Mouse (Mus musculus): ENCODE data around the gene Syt13.

DNA sequence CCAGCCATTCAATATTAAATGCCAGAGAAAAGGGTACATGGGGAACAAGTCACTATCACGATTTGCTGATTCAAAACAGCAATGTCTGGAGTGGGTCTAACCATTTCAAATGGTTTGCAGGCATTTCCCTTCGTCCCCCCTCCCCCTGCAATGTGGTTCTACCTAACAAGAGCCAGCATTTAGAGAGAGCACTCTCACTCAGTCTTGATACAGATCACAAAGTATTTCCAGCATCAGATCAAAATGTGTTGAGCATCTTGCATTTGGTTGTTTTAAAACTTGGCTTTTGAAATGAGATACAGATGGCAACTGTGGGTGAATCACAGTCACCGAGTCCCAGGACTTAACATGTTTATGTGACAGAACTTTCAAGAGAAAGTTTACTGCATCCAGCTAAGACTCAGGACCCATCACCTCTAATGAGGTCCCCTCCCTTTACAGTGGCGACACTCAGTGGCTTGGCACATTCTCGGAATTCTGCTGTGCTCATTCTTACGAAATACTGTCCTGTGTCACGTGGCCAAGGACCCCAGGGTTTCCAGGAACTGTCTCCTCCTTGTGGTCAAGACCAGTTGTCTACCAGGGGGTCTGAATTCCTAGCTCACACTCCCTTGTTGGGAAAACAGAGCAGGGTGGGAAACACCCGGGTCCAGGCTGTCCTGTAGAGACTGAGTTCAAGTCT, 67.8 kb downstream of the Syt13 start:
- no peak for TF ChIP-seq CTCF (IDR thresholded peaks at IDR 0.05; ENCODE audit: low read depth)
- no peak for TF ChIP-seq EP300 (IDR thresholded peaks at IDR 0.05; ENCODE audit: low read depth)

Data from heart, postnatal 0 days (tissue).